Mouse (Mus musculus) naive thymus-derived CD4-positive, alpha-beta T cell, adult 2 months (primary cell): Measurements from ENCODE around the gene Fosl1.

Experiments
- DNase-seq: peaks from one replicate; pipeline ENCODE4 v3.0.0-alpha.2; 2011; ENCODE audit warnings: low read depth

The Fosl1 gene

GRCm38 (mm10) chr19:5447515-5448353, at the start of gene Fosl1:
TSS of gene Fosl1 (plus strand) at chr19:5447547.
- peak; percentile 92 for DNase-seq

- peak; percentile 41 for DNase-seq
Observed at GRCm38 (mm10) chr19:5401073-5401472, 46.3 kb upstream of the Fosl1 start.

GRCm38 (mm10) chr19:5402293-5402692, 45.1 kb upstream of the Fosl1 start, which contains the start of gene Tsga10ip:
TSS of gene Tsga10ip (minus strand) at chr19:5402526.
- DNase-seq: no peak

GRCm38 (mm10) chr19:5405924-5406323, 41.4 kb upstream of the Fosl1 start:
- DNase-seq: peak; percentile 87

DNA sequence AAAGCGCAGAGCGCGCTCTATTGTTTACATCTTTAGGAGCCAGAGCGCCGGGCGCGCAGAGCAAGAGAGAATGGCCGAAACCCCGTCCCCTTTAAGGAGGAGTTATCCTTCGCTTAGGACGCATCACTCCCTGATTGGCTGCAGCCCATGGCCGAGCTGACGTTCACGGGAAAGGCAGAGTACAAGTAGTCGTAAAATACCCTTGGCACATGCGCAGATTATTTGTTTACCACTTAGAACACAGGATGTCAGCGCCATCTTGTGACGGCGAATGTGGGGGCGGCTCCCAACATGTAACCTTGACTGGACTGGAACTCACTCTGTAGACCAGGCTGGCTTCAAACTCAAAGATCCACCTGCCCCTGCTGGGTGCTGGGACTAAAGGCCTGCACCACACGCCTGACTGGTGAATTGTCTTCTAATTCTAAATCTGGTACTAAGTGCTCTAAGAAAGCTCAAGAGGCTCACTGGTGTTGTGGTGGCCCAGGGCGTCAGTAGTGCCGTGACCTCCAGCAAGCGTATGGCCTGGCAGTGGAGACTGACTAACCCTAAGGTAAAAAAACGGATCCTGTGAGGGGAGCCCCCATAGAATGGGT, 40.7 kb upstream of the Fosl1 start:
- peak; percentile 88 for DNase-seq

GRCm38 (mm10) chr19:5407133-5407532, 40.2 kb upstream of the Fosl1 start:
- DNase-seq: peak; percentile 93

GRCm38 (mm10) chr19:5408057-5409001, 39.0 kb upstream of the Fosl1 start:
- DNase-seq: peak; percentile 78

- no peak for DNase-seq
Observed at GRCm38 (mm10) chr19:5409068-5409467, 38.3 kb upstream of the Fosl1 start.

DNA sequence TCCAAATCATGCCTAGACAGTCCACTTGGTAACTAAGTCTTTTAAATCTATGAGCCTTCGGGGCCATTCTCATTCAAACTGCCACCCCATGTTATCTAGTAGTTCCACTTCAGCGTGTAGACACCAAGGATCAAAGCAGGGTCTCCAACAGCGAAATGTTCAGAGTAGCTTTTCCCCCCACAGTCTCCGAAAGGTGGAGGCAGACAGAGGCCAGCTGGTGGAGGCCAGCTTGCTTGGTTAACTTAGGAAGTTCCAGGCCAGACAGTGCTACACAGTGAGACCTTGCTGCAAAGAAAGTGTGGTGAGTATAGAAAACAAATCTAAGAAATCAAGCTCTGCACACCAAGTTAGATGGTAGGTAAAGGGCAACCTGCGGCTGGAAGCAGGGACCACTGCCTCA, 36.7 kb upstream of the Fosl1 start:
- no peak for DNase-seq

DNA sequence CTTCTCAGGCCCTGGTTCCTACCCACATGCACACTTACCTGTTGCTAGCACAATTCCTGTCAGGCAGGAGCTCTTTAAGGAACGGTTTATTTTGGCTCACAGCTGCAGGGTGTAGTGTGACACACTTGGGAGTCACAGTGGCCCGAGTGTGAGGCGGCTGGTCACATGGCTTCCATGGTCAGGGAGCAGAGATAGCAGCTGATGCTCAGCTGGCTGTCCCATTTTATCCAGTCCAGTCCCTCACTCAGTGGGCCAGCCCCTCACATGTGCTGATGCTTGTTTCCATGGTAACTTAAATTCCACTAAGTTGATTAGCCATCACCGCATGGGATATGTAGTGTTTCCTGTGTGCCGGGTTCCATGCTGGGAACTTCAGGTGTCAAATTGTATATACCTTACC, 35.4 kb upstream of the Fosl1 start:
- no peak for DNase-seq

DNA sequence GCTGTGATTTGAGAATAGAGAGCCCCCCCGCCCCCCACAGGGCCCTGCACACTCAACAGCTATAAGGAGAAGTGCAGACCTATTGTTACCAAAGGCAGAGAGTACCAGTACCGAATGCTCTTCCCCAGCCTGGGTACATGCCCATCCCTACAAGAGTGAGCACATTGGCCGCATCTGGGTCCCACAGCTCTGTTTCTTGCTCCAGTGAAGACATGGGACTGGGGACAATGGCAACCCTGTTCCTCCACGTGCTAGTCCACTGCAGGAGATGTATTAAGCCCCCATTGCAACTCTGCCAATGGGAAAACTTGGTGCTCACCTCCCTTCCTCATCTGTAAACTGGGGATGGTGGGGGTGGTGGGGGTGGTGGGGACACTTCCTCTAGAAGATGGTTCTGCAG, 33.5 kb upstream of the Fosl1 start:
- DNase-seq: no peak

- DNase-seq: no peak
Observed at GRCm38 (mm10) chr19:5414534-5414957, 32.8 kb upstream of the Fosl1 start.

- no peak for DNase-seq
Observed at GRCm38 (mm10) chr19:5418750-5419466, 28.4 kb upstream of the Fosl1 start.

- no peak for DNase-seq
Observed at GRCm38 (mm10) chr19:5419630-5420029, 27.7 kb upstream of the Fosl1 start.

GRCm38 (mm10) chr19:5420579-5420978, 26.8 kb upstream of the Fosl1 start:
- DNase-seq: no peak

DNA sequence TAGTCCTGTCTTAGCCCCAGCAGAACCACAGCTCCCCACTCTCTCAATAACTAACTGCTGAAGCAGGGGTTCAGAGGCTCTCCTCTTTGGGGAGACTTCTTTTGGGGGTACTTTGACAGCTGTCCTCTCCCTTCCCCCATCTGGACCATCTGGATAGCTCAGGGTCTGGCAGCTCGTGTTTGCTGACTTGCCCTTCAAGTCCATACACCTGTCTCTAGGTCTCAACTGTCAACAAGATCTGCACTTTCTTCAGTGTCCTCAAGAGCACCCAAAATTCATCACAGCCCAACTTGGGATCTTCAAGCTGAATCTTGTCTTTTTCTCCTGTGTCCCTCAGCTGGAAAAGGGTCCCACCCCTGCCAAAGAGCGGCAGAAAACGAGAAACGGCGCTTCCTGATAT, 25.6 kb upstream of the Fosl1 start:
- DNase-seq: no peak

DNA sequence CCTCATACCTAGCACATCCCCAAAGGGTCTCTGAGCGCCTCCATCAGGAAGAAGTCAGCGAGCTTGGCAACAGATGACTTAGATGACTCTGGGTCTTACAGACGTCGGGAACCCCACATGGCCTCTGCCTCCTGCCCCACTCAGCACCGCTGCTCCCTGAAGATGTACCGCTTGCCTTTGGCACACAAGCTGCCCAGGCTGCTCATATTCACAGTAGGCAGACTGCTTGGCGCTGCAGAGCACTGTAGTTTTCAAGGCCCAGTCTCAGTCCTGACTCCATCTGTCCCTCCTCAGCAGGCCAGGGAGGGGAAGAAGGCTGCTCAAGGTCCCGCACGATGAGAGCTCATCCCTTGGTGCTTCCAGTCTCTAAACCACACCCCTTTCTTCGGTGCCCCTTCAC, 25.1 kb upstream of the Fosl1 start:
- no peak for DNase-seq

DNA sequence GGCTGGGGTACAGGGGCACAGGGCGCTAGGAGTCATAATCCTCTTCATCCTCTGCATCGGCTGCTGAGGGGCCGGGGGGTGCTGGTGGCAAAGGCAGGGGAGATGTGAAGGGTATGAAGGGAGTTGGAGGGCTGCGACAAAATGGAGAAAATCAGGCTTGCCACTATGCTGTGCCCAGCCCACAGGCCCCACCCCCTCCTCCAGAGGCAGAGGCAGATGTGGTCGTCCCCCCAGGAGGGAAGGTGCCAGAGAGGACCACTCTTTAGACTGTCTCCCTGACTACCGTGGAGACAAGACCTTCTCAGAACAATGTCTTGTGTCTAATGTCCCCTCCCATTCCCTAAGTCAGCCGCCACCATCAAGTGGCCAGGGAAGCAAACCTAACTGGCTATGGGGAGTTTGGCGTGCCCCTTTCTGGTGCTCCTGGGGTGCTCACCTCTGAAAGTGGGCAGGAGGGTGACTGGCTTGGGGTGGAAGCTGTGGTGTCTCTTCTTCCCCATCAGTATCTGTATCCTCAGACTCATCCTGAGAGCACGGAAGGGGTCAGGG, 24.4 kb upstream of the Fosl1 start:
- no peak for DNase-seq

- no peak for DNase-seq
Observed at GRCm38 (mm10) chr19:5423561-5423960, 23.8 kb upstream of the Fosl1 start.

GRCm38 (mm10) chr19:5424092-5424781, 23.1 kb upstream of the Fosl1 start:
- DNase-seq: no peak
